Mouse (Mus musculus) liver, adult 2 months (tissue): Measurements from ENCODE around the gene Gbp10.
"Not testable (repeated sequence)": the region's sequence is repeated elsewhere in the genome, so short reads cannot be mapped to it uniquely, and the experiment has no call there.

Experiments
- CTCF ChIP-seq: fragments of 200-500 bp; IDR thresholded peaks from 2 replicates; pipeline ENCODE4 v1.5.1; 2011; ENCODE audit warnings: low read depth, low read length, control low read depth
- POLR2A ChIP-seq: fragments of 200-500 bp; IDR thresholded peaks from 2 replicates; pipeline ENCODE4 v1.6.1; 2011; ENCODE audit warnings: low read length, control low read depth; ENCODE audit not compliant: insufficient read depth; ENCODE audit errors: extremely low read depth

- TF ChIP-seq POLR2A, CTCF: not testable (repeated sequence)
These were observed 3.3 kb downstream of the Gbp10 start for GRCm38 (mm10) chr5:105236040-105236439.
